Mouse (Mus musculus) G1E-ER4 (cell line): ENCODE results near the gene 1810009J06Rik. TPM values are rescaled to one million over a fixed set of nuclear protein-coding genes. Genes with fewer than 3 reads are reported as not detected.
"Not testable (repeated sequence)": the region's sequence is repeated elsewhere in the genome, so short reads cannot be mapped to it uniquely, and the experiment has no call there.

Source experiments
- GATA1 ChIP-seq: IDR thresholded peaks from one replicate; pipeline ENCODE4 v1.8.0; 2012; ENCODE audit warnings: low read length, inconsistent platforms
- polyA plus RNA-seq: library from polyadenylated mRNA; stranded (reverse); fragments of >175 nt; gene quantifications from 2 replicates; pipeline ENCODE4 v1.2.3, GENCODE M21; 2012

Gene 1810009J06Rik
- not detected in 2 replicates for polyA plus RNA-seq

DNA sequence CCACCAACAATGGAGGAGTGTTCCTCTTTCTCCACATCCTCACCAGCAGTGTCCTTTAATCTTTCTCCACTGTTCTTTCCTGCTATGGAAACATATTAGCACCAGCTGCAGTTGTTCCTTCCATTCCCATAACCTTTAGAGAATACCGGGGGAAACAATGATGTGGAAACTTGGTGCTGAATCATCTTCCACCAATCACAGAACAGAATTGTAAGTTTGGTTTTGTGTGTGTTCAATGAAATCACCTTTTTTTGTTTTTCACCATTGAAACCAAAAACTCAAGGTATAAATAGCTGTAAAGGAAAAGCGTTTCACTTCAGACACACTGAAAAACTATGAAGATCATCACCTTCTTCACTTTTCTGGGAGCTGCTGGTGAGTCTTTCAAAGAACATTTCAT is at the start of gene 1810009J06Rik:
1810009J06Rik (plus strand) TSS at position 301 of the 400 bp plus-strand sequence.
- not testable (repeated sequence) for TF ChIP-seq GATA1

GRCm38 (mm10) chr6:40919954-40920353 is 44.6 kb upstream of the 1810009J06Rik start:
- no peak for TF ChIP-seq GATA1

DNA sequence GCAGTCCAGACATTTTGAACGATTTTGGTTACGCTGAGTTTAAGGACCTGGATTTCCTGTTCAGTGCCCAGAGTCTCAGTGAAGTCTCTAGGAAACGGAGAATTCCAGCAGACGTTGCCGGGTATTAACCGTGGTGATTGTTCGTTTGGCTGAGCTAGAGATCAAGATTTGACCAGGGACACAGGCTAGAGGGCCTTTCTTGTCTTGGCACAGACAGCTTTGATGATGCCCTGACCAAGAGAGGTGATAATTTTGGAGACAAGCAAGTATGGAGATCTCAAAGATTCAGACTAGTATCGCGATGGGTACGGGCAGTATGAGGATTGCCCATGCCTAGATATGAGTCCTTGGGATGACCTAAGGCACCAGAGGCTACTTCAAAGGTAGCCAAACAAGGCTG is 24.1 kb upstream of the 1810009J06Rik start, which contains the start of gene 1700074P13Rik:
1700074P13Rik (minus strand) TSS at position 101 of the 400 bp plus-strand sequence.
- TF ChIP-seq GATA1, result no peak

- no peak for TF ChIP-seq GATA1
These were observed 12.8 kb upstream of the 1810009J06Rik start, which contains the start of gene Gm4744 for GRCm38 (mm10) chr6:40951770-40952169. TSS of gene Gm4744 (minus strand) at chr6:40951870.

- no peak for TF ChIP-seq GATA1
These were observed 10.8 kb upstream of the 1810009J06Rik start for GRCm38 (mm10) chr6:40953716-40954115.

DNA sequence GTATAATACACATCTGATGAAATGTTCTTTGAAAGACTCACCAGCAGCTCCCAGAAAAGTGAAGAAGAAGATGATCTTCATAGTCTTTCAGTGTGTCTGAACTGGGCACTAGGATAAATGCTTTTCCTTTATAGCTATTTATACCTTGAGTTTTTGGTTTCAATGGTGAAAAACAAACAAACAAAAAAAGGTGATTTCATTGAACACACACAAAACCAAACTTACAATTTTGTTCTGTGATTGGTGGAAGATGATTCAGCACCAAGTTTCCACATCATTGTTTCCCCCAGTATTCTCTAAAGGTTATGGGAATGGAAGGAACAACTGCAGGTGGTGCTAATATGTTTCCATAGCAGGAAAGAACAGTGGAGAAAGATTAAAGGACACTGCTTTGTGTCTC is 34.8 kb downstream of the 1810009J06Rik start, which contains the start of gene Gm2663:
Gm2663 (minus strand) TSS at position 101 of the 400 bp plus-strand sequence.
- not testable (repeated sequence) for TF ChIP-seq GATA1

DNA sequence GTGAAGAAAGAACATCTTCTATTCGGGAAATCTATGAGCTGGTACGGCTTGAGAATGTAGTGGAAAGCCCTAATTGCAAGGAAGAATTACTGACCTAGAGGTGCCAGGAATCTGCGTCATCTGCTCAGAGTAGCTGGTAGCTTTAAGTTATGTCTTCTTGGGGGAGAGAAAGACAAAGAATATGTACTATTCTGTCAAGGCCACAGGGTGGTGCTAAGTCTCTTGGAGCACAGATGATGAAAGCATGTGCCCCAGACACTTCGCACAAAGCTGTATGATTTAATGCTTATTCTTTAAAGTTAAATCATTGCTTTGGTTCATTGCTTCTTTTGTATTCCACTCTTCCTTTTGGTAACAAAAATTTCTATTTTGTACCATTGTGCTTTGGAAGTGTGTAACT is 50.5 kb downstream of the 1810009J06Rik start:
- TF ChIP-seq GATA1, result no peak

Other genes with a start within 250 kb of the 1810009J06Rik start
- not detected in 2 replicates for gene Moxd2, start 77.3 kb upstream of the 1810009J06Rik start, polyA plus RNA-seq
- not detected in 2 replicates for gene Prss58, start 64.4 kb upstream of the 1810009J06Rik start, polyA plus RNA-seq
- gene 1700074P13Rik, start 24.2 kb upstream of the 1810009J06Rik start, polyA plus RNA-seq, result not detected in 2 replicates
- not detected in 2 replicates for gene Gm4744, start 12.9 kb upstream of the 1810009J06Rik start, polyA plus RNA-seq
- gene Gm2663, start 34.7 kb downstream of the 1810009J06Rik start, polyA plus RNA-seq, result not detected in 2 replicates
- not detected in 2 replicates for gene 2210010C04Rik, start 70.8 kb downstream of the 1810009J06Rik start, polyA plus RNA-seq